Mouse (Mus musculus) lung, adult 18-20 months (tissue): ENCODE results near the gene Vmn1r90.
"Not testable (repeated sequence)": the region's sequence is repeated elsewhere in the genome, so short reads cannot be mapped to it uniquely, and the experiment has no call there.

Experiments
- DNase-seq, 2 experiments: peaks; one replicate each; pipeline ENCODE4 v3.0.0; 2022; ENCODE audit warnings: mixed read lengths in 2 of 2

The Vmn1r90 gene

DNA sequence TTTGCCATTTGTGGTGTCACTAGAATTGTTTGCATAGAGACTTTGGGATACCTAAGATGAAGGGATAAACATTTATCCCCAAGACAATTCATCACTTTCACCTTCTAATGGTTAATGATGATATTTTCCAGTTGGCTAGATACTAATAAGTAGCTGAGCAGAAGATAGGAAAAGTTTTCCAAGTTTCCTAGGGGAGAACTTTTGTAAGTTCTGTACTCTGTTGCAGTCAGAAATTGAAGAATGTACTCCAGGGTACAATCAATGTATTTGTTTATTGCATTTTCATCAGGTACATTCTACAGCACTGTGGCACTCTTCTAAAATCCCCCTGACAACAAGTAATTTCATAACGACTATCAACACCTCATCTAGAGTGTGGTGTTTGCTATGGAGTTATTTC, at the start of gene Vmn1r90:
Gene Vmn1r90 (minus strand): TSS at position 101 of the 400 bp plus-strand sequence.
- no peak for DNase-seq

GRCm38 (mm10) chr7:14593009-14593408, 29.7 kb upstream of the Vmn1r90 start:
- not testable (repeated sequence) for DNase-seq

- DNase-seq = no peak
Measured at GRCm38 (mm10) chr7:14552284-14552683, 11.0 kb downstream of the Vmn1r90 start.

DNA sequence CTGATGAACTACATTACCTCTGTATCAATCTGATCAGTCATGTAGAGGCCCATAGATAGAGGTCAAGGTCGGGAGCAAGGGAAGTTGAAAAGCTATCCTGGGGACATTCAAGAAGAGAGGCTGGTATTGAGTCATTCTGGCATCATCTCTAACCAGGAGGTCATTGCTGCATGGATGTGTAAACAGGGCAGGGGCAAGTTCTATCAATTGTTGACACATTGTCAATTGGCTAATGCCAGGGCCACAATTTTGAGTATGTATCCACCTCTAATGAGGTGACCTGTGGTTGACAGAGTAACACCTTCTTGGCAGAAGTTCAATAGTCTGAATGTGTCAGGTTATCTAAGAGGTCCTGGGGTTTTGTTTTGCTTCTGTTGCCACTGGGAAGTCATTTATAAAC, 38.0 kb downstream of the Vmn1r90 start:
- no peak for DNase-seq

GRCm38 (mm10) chr7:14522636-14523035, 40.7 kb downstream of the Vmn1r90 start:
- no peak for DNase-seq

GRCm38 (mm10) chr7:14518301-14518700, 45.0 kb downstream of the Vmn1r90 start:
- no peak for DNase-seq
